Mouse (Mus musculus) liver, postnatal 0 days (tissue): ENCODE data around the gene Siglec1.

ENCODE experiments used
- CTCF ChIP-seq: sonication (generic); IDR thresholded peaks from 2 replicates; pipeline ENCODE4 v1.5.1; 2016; ENCODE audit warnings: antibody characterized with exemption, low read depth
- EP300 ChIP-seq: IDR thresholded peaks from 2 replicates; pipeline ENCODE4 v1.6.1; 2016; ENCODE audit warnings: antibody characterized with exemption, low read depth, mild to moderate bottlenecking

- TF ChIP-seq EP300 = no peak
- no peak for TF ChIP-seq CTCF
These were observed 50.2 kb downstream of the Siglec1 start for GRCm38 (mm10) chr2:131036343-131036742.
